Mouse (Mus musculus): ENCODE data around the gene Bcas3.

Gene Bcas3

GRCm38 (mm10) chr11:85352539-85353380, at the start of gene Bcas3:
Gene Bcas3, plus strand, starts transcription at chr11:85353167.
- peak; percentile 97 for DNase-seq (ENCODE audit: low read depth, low spot score)

GRCm38 (mm10) chr11:85306577-85307260, 46.2 kb upstream of the Bcas3 start:
- no peak for DNase-seq (ENCODE audit: low read depth, low spot score)

- no peak for DNase-seq (ENCODE audit: low read depth, low spot score)
Observed at GRCm38 (mm10) chr11:85308799-85309198, 44.2 kb upstream of the Bcas3 start.

GRCm38 (mm10) chr11:85310407-85310712, 42.6 kb upstream of the Bcas3 start:
- no peak for DNase-seq (ENCODE audit: low read depth, low spot score)

- DNase-seq (ENCODE audit: low read depth, low spot score) = peak; percentile 99
Observed at GRCm38 (mm10) chr11:85310713-85311574, 42.0 kb upstream of the Bcas3 start, which contains the start of gene Ppm1d. Gene Ppm1d, plus strand, starts transcription at chr11:85311244.

- no peak for DNase-seq (ENCODE audit: low read depth, low spot score)
Observed at GRCm38 (mm10) chr11:85311645-85312490, 41.1 kb upstream of the Bcas3 start.

- peak; percentile 81 for DNase-seq (ENCODE audit: low read depth, low spot score)
Observed at GRCm38 (mm10) chr11:85312818-85313217, 40.1 kb upstream of the Bcas3 start.

- DNase-seq (ENCODE audit: low read depth, low spot score) = no peak
Observed at GRCm38 (mm10) chr11:85313361-85313760, 39.6 kb upstream of the Bcas3 start.

- peak; percentile 13 for DNase-seq (ENCODE audit: low read depth, low spot score)
Observed at GRCm38 (mm10) chr11:85323567-85324330, 29.2 kb upstream of the Bcas3 start.

- DNase-seq (ENCODE audit: low read depth, low spot score) = no peak
Observed at GRCm38 (mm10) chr11:85328717-85329116, 24.2 kb upstream of the Bcas3 start.

- no peak for DNase-seq (ENCODE audit: low read depth, low spot score)
Observed at GRCm38 (mm10) chr11:85329167-85329894, 23.6 kb upstream of the Bcas3 start.

- no peak for DNase-seq (ENCODE audit: low read depth, low spot score)
Observed at GRCm38 (mm10) chr11:85334778-85335177, 18.2 kb upstream of the Bcas3 start.

- DNase-seq (ENCODE audit: low read depth, low spot score) = no peak
Observed at GRCm38 (mm10) chr11:85339173-85339831, 13.7 kb upstream of the Bcas3 start.

- no peak for DNase-seq (ENCODE audit: low read depth, low spot score)
Observed at GRCm38 (mm10) chr11:85340070-85340616, 12.8 kb upstream of the Bcas3 start.

- DNase-seq (ENCODE audit: low read depth, low spot score) = no peak
Observed at GRCm38 (mm10) chr11:85353819-85354218, 852 bp downstream of the Bcas3 start.

- no peak for DNase-seq (ENCODE audit: low read depth, low spot score)
Observed at GRCm38 (mm10) chr11:85359641-85360040, 6.7 kb downstream of the Bcas3 start.

GRCm38 (mm10) chr11:85361621-85362020, 8.7 kb downstream of the Bcas3 start:
- DNase-seq (ENCODE audit: low read depth, low spot score) = no peak

GRCm38 (mm10) chr11:85366168-85366567, 13.2 kb downstream of the Bcas3 start:
- no peak for DNase-seq (ENCODE audit: low read depth, low spot score)

GRCm38 (mm10) chr11:85367823-85368222, 14.9 kb downstream of the Bcas3 start:
- no peak for DNase-seq (ENCODE audit: low read depth, low spot score)

Measured in skeletal muscle tissue, adult 2 months (tissue).